Mouse (Mus musculus) kidney, adult 2 months (tissue): ENCODE data around the gene Dlg2.

Experiments used
- CTCF ChIP-seq: fragments of 200-500 bp; conservative IDR thresholded peaks from 2 replicates; pipeline ENCODE4 v1.5.1; 2011; ENCODE audit warnings: low read depth, mild to moderate bottlenecking, control low read depth, low read length, moderate library complexity, mixed read lengths; ENCODE audit not compliant: insufficient read depth, insufficient read length
- POLR2A ChIP-seq: fragments of 200-500 bp; IDR thresholded peaks from one replicate; pipeline ENCODE4 v1.6.1; 2011; ENCODE audit warnings: low read depth, low read length, control low read depth

- TF ChIP-seq CTCF = no peak
- no peak for TF ChIP-seq POLR2A
Observed at GRCm38 (mm10) chr7:92240908-92241307, 1764.4 kb downstream of the Dlg2 start.
